Mouse (Mus musculus) testis, adult 2 months (tissue): ENCODE measurements around the gene Ctnna3. TPM values are rescaled to one million over a fixed set of nuclear protein-coding genes. Genes with fewer than 3 reads are reported as not detected.

Experiments used
- H3K27ac ChIP-seq: fragments of 200-500 bp; 2 replicates; pipeline ENCODE4 v1.5.1; 2012; ENCODE audit warnings: low read depth, low read length; ENCODE audit not compliant: control insufficient read depth, insufficient read depth
- H3K27me3 ChIP-seq: fragments of 200-500 bp; 2 replicates; pipeline ENCODE4 v1.6.1; 2012; ENCODE audit warnings: mild to moderate bottlenecking, low read length, moderate library complexity; ENCODE audit not compliant: control insufficient read depth, insufficient read depth
- H3K36me3 ChIP-seq: fragments of 200-500 bp; 2 replicates; pipeline ENCODE4 v1.6.1; 2012; ENCODE audit warnings: mild to moderate bottlenecking, low read length; ENCODE audit not compliant: control insufficient read depth, insufficient read depth
- H3K4me1 ChIP-seq: fragments of 200-500 bp; 2 replicates; pipeline ENCODE4 v1.6.1; 2012; ENCODE audit warnings: low read length; ENCODE audit not compliant: control insufficient read depth, insufficient read depth
- H3K4me3 ChIP-seq: fragments of 200-500 bp; 2 replicates; pipeline ENCODE4 v1.5.1; 2012; ENCODE audit warnings: low read depth, mild to moderate bottlenecking, low read length, moderate library complexity, mixed read lengths; ENCODE audit not compliant: control insufficient read depth
- CTCF ChIP-seq: fragments of 200-500 bp; IDR thresholded peaks from 2 replicates; pipeline ENCODE4 v1.5.1; 2012; ENCODE audit warnings: low read depth, mild to moderate bottlenecking, inconsistent platforms, low read length, moderate library complexity; ENCODE audit not compliant: control insufficient read depth, insufficient read depth, insufficient replicate concordance
- POLR2A ChIP-seq: fragments of 200-500 bp; IDR thresholded peaks from 2 replicates; pipeline ENCODE4 v1.6.1; 2012; ENCODE audit warnings: low read depth, mild to moderate bottlenecking, inconsistent platforms, low read length, moderate library complexity; ENCODE audit not compliant: control insufficient read depth
- polyA plus RNA-seq: library from polyadenylated mRNA; depleted of rRNA; stranded (reverse); fragments of >200 nt; gene quantifications from 2 replicates; pipeline ENCODE4 v1.2.3, GENCODE M21; 2012

The Ctnna3 gene
- polyA plus RNA-seq, 1 experiment, result 38.9 TPM

DNA sequence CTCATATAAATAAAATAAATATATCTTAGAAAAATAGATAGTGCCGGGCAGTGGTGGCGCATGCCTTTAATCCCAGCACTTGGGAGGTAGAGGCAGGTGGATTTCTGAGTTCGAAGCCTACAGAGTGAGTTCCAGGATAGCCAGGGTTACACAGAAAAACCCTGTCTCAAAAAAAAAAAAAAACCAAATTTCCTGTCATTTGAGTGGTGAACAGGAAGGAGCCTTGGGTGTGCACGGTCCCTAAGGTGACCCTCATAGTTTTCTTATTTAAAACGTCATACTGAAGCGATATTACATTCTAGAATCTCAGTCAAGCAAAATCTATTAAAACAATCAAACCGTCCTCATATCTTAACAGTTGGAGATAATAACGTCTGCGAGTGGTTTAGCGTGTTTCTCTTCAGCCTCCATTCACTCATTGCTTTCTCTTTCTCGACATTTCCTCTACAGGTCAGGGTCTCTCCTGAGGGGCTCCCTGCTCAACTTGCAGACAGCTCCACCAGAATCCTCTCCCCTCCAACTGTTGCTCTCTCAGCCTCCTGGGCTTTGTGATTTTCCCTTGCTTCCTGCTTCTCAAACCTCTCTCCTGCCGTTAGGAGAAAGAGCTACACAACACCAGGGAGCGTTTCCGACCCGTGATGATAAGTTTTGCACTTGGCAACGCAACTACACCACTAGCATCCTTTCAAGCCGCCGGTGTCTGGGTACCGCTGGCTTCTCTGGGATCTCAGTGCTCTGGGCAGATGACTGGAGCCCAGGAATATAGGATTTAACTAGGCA, 1.5 kb upstream of the Ctnna3 start:
- TF ChIP-seq POLR2A (0 out of 2 replicates have a peak, but pooled peaks have one; percentile 12), CTCF (no peak)
- Histone ChIP-seq H3K27me3 (no peaks in the 10 kb centered on the region), H3K27ac (peak overlapping the region; percentile 81), H3K4me3 (peak overlapping the region; percentile 93), H3K36me3 (no peaks in the 10 kb centered on the region), H3K4me1 (peaks cover 11% of the 10 kb centered on the region)

DNA sequence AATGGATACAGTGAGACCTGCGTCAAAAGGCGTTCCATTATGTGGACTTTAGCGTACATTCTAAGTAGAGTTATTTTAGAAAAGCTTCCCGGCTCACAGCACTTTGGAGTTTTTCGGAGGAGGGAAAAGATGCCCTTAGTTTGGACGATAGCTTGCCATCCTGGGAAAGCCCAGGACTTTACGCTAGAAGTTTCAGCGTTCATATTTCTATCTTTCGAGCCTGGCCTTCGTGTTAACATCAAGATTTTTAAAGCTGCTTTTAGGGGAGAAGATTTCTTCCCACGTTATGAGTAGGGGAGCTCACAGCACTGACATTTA, 916 bp upstream of the Ctnna3 start:
- Histone ChIP-seq H3K4me3 (peak overlapping the region; percentile 93), H3K27me3 (no peaks in the 10 kb centered on the region), H3K27ac (peak overlapping the region; percentile 81), H3K4me1 (peaks cover 11% of the 10 kb centered on the region), H3K36me3 (no peaks in the 10 kb centered on the region)
- no peak for TF ChIP-seq POLR2A
- no peak for TF ChIP-seq CTCF

GRCm38 (mm10) chr10:63429380-63429779, 518 bp upstream of the Ctnna3 start:
- Histone ChIP-seq H3K4me1 (peaks cover 11% of the 10 kb centered on the region), H3K27ac (peak overlapping the region; percentile 94), H3K27me3 (no peaks in the 10 kb centered on the region), H3K4me3 (peak overlapping the region; percentile 93), H3K36me3 (no peaks in the 10 kb centered on the region)
- no peak for TF ChIP-seq CTCF
- TF ChIP-seq POLR2A, result no peak; the same call in 1 of the 2 replicates

DNA sequence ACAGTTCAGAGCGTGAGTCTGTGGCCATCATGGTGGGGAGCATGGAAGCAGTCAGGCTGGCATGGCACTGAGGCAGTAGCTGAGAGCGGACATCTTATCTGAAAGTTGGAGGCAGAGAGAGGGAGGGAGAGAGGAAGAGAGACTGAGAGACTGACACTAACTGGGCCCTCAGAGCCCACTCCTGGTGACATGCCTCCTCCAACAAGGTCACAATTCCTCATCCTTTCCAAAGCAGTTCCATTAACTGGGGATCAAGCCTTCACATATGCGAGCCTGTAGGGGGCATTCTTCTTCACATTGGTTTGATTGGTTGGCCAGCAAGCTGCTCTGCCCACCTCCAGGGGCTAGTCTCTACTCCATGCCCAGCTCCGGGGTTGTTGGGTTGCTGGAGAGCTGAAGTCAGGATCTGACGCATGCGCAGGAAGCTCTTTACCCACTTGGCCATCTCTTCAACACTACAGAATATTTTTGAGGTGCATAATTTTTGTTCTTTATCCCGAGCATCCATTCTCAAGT, 1.4 kb downstream of the Ctnna3 start:
- Histone ChIP-seq H3K27me3 (no peaks in the 10 kb centered on the region), H3K36me3 (no peaks in the 10 kb centered on the region), H3K4me1 (peaks cover 11% of the 10 kb centered on the region), H3K4me3 (peak overlapping the region; percentile 86), H3K27ac (peak overlapping the region; percentile 45; the same call in 1 of the 2 replicates)
- TF ChIP-seq POLR2A (no peak), CTCF (no peak)

GRCm38 (mm10) chr10:63432099-63432498, 2.2 kb downstream of the Ctnna3 start:
- H3K27me3 ChIP-seq, result no peaks in the 10 kb centered on the region
- H3K36me3 ChIP-seq, result no peaks in the 10 kb centered on the region
- peak overlapping the region; percentile 59 for H3K4me3 ChIP-seq
- H3K4me1 ChIP-seq, result peaks cover 11% of the 10 kb centered on the region
- TF ChIP-seq CTCF (no peak), POLR2A (no peak)
- H3K27ac ChIP-seq, result no peak overlapping the region

DNA sequence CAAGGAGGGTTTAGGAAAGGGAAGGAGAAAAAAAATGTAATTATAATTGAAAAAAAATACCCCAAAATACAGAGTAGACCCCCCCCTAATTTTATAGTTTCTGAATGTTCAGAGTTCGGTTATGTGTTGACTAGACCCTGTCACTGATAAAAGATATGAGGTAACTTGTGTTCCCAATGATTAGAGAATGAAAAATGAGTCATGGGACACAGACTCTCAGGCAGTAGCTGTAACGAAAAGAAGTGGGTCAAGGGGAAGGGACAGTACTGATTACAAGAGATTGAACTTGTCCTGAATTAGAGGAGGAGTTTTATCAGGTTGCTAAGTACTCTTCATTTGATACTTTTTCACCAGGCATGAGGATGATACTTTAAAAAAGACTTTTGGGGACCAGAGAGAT, 3.0 kb downstream of the Ctnna3 start:
- Histone ChIP-seq H3K27ac (no peak overlapping the region), H3K4me1 (peaks cover 11% of the 10 kb centered on the region), H3K4me3 (no peak overlapping the region), H3K27me3 (no peaks in the 10 kb centered on the region), H3K36me3 (no peaks in the 10 kb centered on the region)
- TF ChIP-seq POLR2A (no peak), CTCF (no peak)

- Histone ChIP-seq H3K4me3 (no peak overlapping the region), H3K27ac (no peak overlapping the region), H3K27me3 (no peaks in the 10 kb centered on the region), H3K4me1 (no peaks in the 10 kb centered on the region), H3K36me3 (no peaks in the 10 kb centered on the region)
- TF ChIP-seq CTCF (no peak), POLR2A (no peak)
These were observed 8.9 kb downstream of the Ctnna3 start for GRCm38 (mm10) chr10:63438736-63439262.
